Mouse (Mus musculus) stomach, embryonic 14.5 days (tissue): ENCODE results near the gene Cdh23. TPM values are rescaled to one million over a fixed set of nuclear protein-coding genes. Genes with fewer than 3 reads are reported as not detected.

Experiments
- ATAC-seq: fragments of 200-750 bp; cut with Nextera tagmentation; 2 replicates; pipeline ENCODE4 v1.8.0; 2017; ENCODE audit warnings: low read depth, moderate TSS enrichment; ENCODE audit not compliant: insufficient number of reproducible peaks, insufficient read depth, low FRiP score
- H3K27ac ChIP-seq: fragments of 300-500 bp; sonication (generic); 2 replicates; pipeline ENCODE4 v1.5.1; 2014; ENCODE audit warnings: mild to moderate bottlenecking, low read length, moderate library complexity, mixed read lengths
- H3K27me3 ChIP-seq: fragments of 300-500 bp; sonication (generic); 2 replicates; pipeline ENCODE4 v1.6.1; 2014; ENCODE audit warnings: low read length, control low read depth, mixed read lengths; ENCODE audit not compliant: control insufficient read depth, insufficient read depth
- H3K36me3 ChIP-seq: fragments of 300-500 bp; sonication (generic); 2 replicates; pipeline ENCODE4 v1.6.1; 2014; ENCODE audit warnings: mild to moderate bottlenecking, control low read depth, low read length, moderate library complexity, mixed read lengths; ENCODE audit not compliant: control insufficient read depth, insufficient read depth
- H3K4me1 ChIP-seq: fragments of 300-500 bp; sonication (generic); 2 replicates; pipeline ENCODE4 v1.6.1; 2014; ENCODE audit warnings: low read length, control low read depth, mixed read lengths; ENCODE audit not compliant: control insufficient read depth, insufficient read depth
- H3K4me2 ChIP-seq: fragments of 300-500 bp; sonication (generic); replicated peaks from 2 replicates; pipeline ENCODE4 v1.6.1; 2014; ENCODE audit warnings: low read depth, low read length, control low read depth
- H3K4me3 ChIP-seq: fragments of 300-500 bp; sonication (generic); 2 replicates; pipeline ENCODE4 v1.5.1; 2014; ENCODE audit warnings: low read depth, low read length, control low read depth
- H3K9ac ChIP-seq: fragments of 300-500 bp; sonication (generic); replicated peaks from 2 replicates; pipeline ENCODE4 v1.6.1; 2014; ENCODE audit warnings: low read depth, mild to moderate bottlenecking, control low read depth, low read length, moderate library complexity, mixed read lengths
- H3K9me3 ChIP-seq: fragments of 300-500 bp; sonication (generic); 2 replicates; pipeline ENCODE4 v1.6.1; 2016; ENCODE audit warnings: low read depth, low read length, control low read depth; ENCODE audit not compliant: control insufficient read depth
- WGBS: fragments of 180-500 bp; shearing (Covaris S2); extraction: QIAGEN DNeasy Blood & Tissue Kit; methylation state at CpG from one replicate; pipeline ENCODE4 v1.1.7; 2014; 5-methylcytosine and 5-hydroxymethylcytosine counted together
- polyA plus RNA-seq: library from polyadenylated mRNA; unstranded; fragments of >200 nt; fragmentation: Nextera tagmentation; extraction: Ambion mirVana; gene quantifications from 2 replicates; pipeline ENCODE4 v1.2.1, GENCODE M21; 2014

The Cdh23 gene
- polyA plus RNA-seq, 1 experiment from 2014 or later, result 0.71 TPM

- peak; percentile 75; the same call in 1 of the 2 replicates for ATAC-seq
- H3K9ac ChIP-seq, result no peak overlapping the region
- no peak overlapping the region for H3K4me3 ChIP-seq
- no peaks in the 10 kb centered on the region for H3K9me3 ChIP-seq
- H3K27me3 ChIP-seq, result no peaks in the 10 kb centered on the region
- 61% methylated on average over 7 of the region's 7 CpGs for WGBS
- peaks cover 6% of the 10 kb centered on the region for H3K4me1 ChIP-seq
- no peak overlapping the region for H3K27ac ChIP-seq
- H3K4me2 ChIP-seq, result no peak overlapping the region
- no peaks in the 10 kb centered on the region for H3K36me3 ChIP-seq
Measured at GRCm38 (mm10) chr10:60334583-60334982, 361.7 kb downstream of the Cdh23 start.

- ATAC-seq, result peak; percentile 67; the same call in 1 of the 2 replicates
- Histone ChIP-seq H3K4me3 (no peak overlapping the region), H3K36me3 (no peaks in the 10 kb centered on the region), H3K4me2 (no peak overlapping the region), H3K9ac (no peak overlapping the region), H3K4me1 (peaks cover 11% of the 10 kb centered on the region), H3K9me3 (no peaks in the 10 kb centered on the region), H3K27me3 (no peaks in the 10 kb centered on the region), H3K27ac (peak overlapping the region; percentile 28; the same call in 1 of the 2 replicates)
- 54% methylated on average over 11 of the region's 11 CpGs for WGBS
Measured at GRCm38 (mm10) chr10:60328963-60329650, 367.2 kb downstream of the Cdh23 start.

DNA sequence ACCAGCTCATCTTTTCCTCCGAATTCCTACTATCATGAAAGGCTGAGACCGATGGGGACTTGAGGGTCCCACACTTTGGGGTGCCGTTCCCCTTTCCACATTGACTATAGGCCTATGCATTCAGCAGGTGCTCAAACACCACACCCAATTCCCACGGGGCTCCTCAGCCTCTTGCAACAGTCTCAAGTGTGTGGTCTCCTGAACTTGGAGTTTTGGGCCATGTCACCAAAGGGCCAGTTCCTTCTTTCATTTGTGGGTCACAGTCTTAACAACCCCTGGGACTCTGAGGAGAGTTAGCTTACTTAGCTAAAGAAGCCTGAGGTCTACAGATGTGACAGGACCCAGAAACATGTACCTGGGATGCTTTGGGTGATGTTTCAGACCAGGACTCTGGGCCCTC lies 380.1 kb downstream of the Cdh23 start:
- WGBS, result 86% methylated on average over 4 of the region's 4 CpGs
- no peak for ATAC-seq
- Histone ChIP-seq H3K4me1 (no peaks in the 10 kb centered on the region), H3K4me3 (no peak overlapping the region), H3K27ac (no peak overlapping the region), H3K9ac (no peak overlapping the region), H3K27me3 (no peaks in the 10 kb centered on the region), H3K4me2 (no peak overlapping the region), H3K9me3 (no peaks in the 10 kb centered on the region), H3K36me3 (no peaks in the 10 kb centered on the region)

- H3K36me3 ChIP-seq, result no peaks in the 10 kb centered on the region
- H3K27ac ChIP-seq, result no peak overlapping the region
- H3K27me3 ChIP-seq, result no peaks in the 10 kb centered on the region
- no peak overlapping the region for H3K4me3 ChIP-seq
- H3K4me1 ChIP-seq, result no peaks in the 10 kb centered on the region
- no peak for ATAC-seq
- WGBS, result 89% methylated on average over 5 of the region's 5 CpGs
- no peaks in the 10 kb centered on the region for H3K9me3 ChIP-seq
- no peak overlapping the region for H3K4me2 ChIP-seq
- no peak overlapping the region for H3K9ac ChIP-seq
Measured at GRCm38 (mm10) chr10:60313606-60314005, 382.7 kb downstream of the Cdh23 start.

DNA sequence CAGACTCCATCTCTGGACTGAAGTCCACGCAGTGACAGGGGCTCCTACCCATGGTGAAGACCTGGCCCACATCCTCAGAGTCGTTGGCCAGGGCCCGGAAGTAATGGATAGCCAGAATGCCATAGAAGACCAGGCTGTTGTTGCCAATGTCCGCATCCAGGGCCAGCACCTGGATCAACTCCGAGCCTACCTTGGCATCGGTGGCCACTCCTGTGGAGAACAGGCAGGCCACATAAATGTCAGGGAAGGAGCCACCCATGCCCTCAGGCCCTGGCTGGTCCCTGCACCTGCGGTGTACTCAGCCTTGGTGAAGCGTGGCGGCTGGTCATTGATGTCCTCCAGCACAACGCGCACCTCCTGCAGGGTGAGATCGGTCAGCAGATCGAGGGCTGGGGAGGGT lies 385.7 kb downstream of the Cdh23 start:
- 91% methylated on average over 13 of the region's 13 CpGs for WGBS
- Histone ChIP-seq H3K36me3 (no peaks in the 10 kb centered on the region), H3K4me2 (no peak overlapping the region), H3K4me3 (no peak overlapping the region), H3K4me1 (no peaks in the 10 kb centered on the region), H3K9me3 (no peaks in the 10 kb centered on the region), H3K27ac (no peak overlapping the region), H3K27me3 (no peaks in the 10 kb centered on the region), H3K9ac (no peak overlapping the region)
- no peak for ATAC-seq

- WGBS, result 66% methylated on average over 15 of the region's 15 CpGs
- Histone ChIP-seq H3K4me2 (no peak overlapping the region), H3K27ac (no peak overlapping the region), H3K9me3 (no peaks in the 10 kb centered on the region), H3K4me1 (no peaks in the 10 kb centered on the region), H3K9ac (no peak overlapping the region), H3K4me3 (no peak overlapping the region), H3K27me3 (no peaks in the 10 kb centered on the region), H3K36me3 (peaks cover 22% of the 10 kb centered on the region)
- peak; percentile 69 for ATAC-seq
Measured at GRCm38 (mm10) chr10:60304854-60305628, 391.2 kb downstream of the Cdh23 start.

- peaks cover 35% of the 10 kb centered on the region for H3K36me3 ChIP-seq
- no peak overlapping the region for H3K9ac ChIP-seq
- no peaks in the 10 kb centered on the region for H3K9me3 ChIP-seq
- 88% methylated on average over 17 of the region's 17 CpGs for WGBS
- H3K4me2 ChIP-seq, result no peak overlapping the region
- H3K27ac ChIP-seq, result no peak overlapping the region
- H3K4me1 ChIP-seq, result no peaks in the 10 kb centered on the region
- H3K4me3 ChIP-seq, result no peak overlapping the region
- ATAC-seq, result no peak
- no peaks in the 10 kb centered on the region for H3K27me3 ChIP-seq
Measured at GRCm38 (mm10) chr10:60303419-60303818, 392.9 kb downstream of the Cdh23 start.

DNA sequence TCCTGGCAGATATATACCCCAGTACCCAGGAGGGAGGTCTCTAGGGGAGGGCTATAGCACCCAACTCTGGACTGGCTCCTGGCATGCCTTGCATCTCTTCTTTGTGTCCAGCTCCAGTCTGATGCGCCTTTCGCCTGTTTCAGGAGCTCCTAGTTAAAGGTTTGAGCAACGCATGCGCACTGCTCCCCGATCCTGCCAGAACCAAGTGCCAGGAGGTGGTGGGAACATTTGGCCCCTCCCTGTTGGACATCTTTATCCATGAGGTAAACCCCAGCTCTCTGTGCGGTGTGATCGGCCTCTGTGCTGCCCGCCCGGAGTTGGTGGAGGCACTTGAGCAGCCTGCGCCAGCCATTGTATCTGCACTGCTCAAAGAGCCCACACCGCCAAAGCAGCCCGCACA lies 396.7 kb downstream of the Cdh23 start:
- Histone ChIP-seq H3K36me3 (peaks cover 57% of the 10 kb centered on the region), H3K9me3 (no peaks in the 10 kb centered on the region), H3K27ac (no peak overlapping the region), H3K4me2 (no peak overlapping the region), H3K27me3 (no peaks in the 10 kb centered on the region), H3K9ac (no peak overlapping the region), H3K4me1 (no peaks in the 10 kb centered on the region), H3K4me3 (no peak overlapping the region)
- 97% methylated on average over 12 of the region's 12 CpGs for WGBS
- ATAC-seq, result no peak
